Mouse (Mus musculus): Measurements from ENCODE around the gene Cpne2. TPM values are rescaled to one million over a fixed set of nuclear protein-coding genes. Genes with fewer than 3 reads are reported as not detected.
A peak's percentile ranks its signal among the peaks of the same experiment; 100 is the strongest.

Cpne2 gene
- polyA plus RNA-seq, 1 experiment from 2014 or later, result 7.4 TPM

- Histone ChIP-seq H3K27ac (no peak overlapping the region), H3K4me1 (replicated peaks) (no peaks in the 10 kb centered on the region), H3K36me3 (no peaks in the 10 kb centered on the region), H3K4me3 (replicated peaks) (no peak overlapping the region), H3K4me2 (replicated peaks) (no peak overlapping the region), H3K9me3 (no peaks in the 10 kb centered on the region), H3K27me3 (replicated peaks) (0 out of 2 replicates have a peak, but pooled peaks cover 3% of the 10 kb centered on the region), H3K9ac (no peak overlapping the region)
- no peak for ATAC-seq
- WGBS, result 93% methylated on average over 5 of the region's 5 CpGs
Observed at GRCm38 (mm10) chr8:94519021-94519420, 13.8 kb upstream of the Cpne2 start.

DNA sequence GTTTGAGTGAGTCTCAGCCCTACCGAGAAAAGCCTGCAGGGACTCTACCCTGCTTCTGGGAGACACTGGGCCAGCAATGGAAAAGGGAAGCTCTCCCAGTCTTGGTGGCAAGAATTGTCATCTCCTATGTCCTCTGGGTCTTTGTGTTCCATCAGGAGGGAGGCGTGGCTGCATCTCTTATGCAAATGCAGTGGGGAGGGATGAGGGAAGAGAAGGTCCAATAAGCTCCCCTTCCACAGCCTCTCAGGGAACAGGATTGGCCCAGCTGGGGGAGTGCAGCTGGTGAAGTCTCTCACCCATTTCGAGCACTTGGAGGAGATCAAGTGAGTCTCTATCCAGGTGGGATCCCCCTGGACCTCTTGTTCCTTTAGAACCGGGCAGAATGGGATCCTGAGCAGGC, 11.3 kb upstream of the Cpne2 start:
- no peak for ATAC-seq
- Histone ChIP-seq H3K4me3 (replicated peaks) (no peak overlapping the region), H3K4me2 (replicated peaks) (no peak overlapping the region), H3K4me1 (replicated peaks) (no peaks in the 10 kb centered on the region), H3K9ac (no peak overlapping the region), H3K36me3 (no peaks in the 10 kb centered on the region), H3K27ac (no peak overlapping the region), H3K27me3 (replicated peaks) (0 out of 2 replicates have a peak, but pooled peaks cover 3% of the 10 kb centered on the region), H3K9me3 (no peaks in the 10 kb centered on the region)
- 54% methylated on average over 4 of the region's 4 CpGs for WGBS

GRCm38 (mm10) chr8:94522482-94522881, 10.3 kb upstream of the Cpne2 start:
- Histone ChIP-seq H3K4me3 (replicated peaks) (no peak overlapping the region), H3K36me3 (no peaks in the 10 kb centered on the region), H3K9me3 (no peaks in the 10 kb centered on the region), H3K9ac (no peak overlapping the region), H3K27ac (no peak overlapping the region), H3K4me2 (replicated peaks) (no peak overlapping the region), H3K4me1 (replicated peaks) (no peaks in the 10 kb centered on the region), H3K27me3 (replicated peaks) (0 out of 2 replicates have a peak, but pooled peaks cover 3% of the 10 kb centered on the region)
- ATAC-seq, result no peak
- 66% methylated on average over 3 of the region's 3 CpGs for WGBS

DNA sequence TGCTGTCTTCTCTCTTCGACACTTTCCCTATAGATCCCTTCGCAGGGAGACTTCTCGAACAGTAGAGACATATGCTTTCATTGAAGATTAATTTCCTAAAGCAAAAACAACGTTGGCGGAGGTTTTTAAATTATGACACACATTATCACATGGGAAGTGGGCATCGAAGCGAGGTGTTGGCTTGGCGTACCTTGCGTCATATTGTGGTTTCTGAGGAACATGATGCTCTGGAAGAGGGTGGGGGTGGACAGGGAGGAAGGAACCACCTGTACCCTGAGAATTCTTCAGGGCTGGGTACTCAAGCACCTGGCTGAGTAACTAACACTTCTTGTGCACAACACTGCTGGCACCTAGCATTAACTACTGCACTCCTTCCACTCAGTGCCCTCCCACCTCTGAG, 8.2 kb upstream of the Cpne2 start:
- 0 out of 2 replicates have a peak, but pooled peaks cover 3% of the 10 kb centered on the region for H3K27me3 ChIP-seq (replicated peaks)
- H3K4me2 ChIP-seq (replicated peaks), result no peak overlapping the region
- H3K27ac ChIP-seq, result no peak overlapping the region
- no peak overlapping the region for H3K9ac ChIP-seq
- H3K36me3 ChIP-seq, result no peaks in the 10 kb centered on the region
- no peak overlapping the region for H3K4me3 ChIP-seq (replicated peaks)
- 77% methylated on average over 9 of the region's 9 CpGs for WGBS
- H3K4me1 ChIP-seq (replicated peaks), result no peaks in the 10 kb centered on the region
- ATAC-seq, result no peak
- H3K9me3 ChIP-seq, result no peaks in the 10 kb centered on the region

DNA sequence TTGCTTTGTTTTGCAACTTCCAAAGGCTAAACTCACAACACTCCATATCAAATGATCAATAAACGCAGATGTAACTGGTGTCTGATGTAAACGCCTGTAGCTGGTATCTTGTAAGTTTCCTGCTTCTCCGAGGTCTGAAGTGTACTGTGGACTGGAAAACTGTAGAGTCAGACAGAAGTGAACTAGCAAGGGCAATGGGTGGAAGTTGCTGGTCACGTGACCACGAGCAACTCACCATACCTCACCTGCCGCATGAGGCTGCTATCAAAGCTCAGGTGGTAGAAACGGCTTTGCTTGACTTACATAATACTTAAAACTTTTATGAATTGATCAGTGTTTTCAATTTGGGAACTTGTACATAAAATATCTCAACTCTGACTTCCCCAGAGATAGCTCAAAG, 5.6 kb upstream of the Cpne2 start:
- Histone ChIP-seq H3K36me3 (no peaks in the 10 kb centered on the region), H3K4me2 (replicated peaks) (no peak overlapping the region), H3K4me1 (replicated peaks) (0 out of 2 replicates have a peak, but pooled peaks cover 4% of the 10 kb centered on the region), H3K9me3 (no peaks in the 10 kb centered on the region), H3K4me3 (replicated peaks) (no peak overlapping the region), H3K27me3 (replicated peaks) (no peaks in the 10 kb centered on the region), H3K27ac (no peak overlapping the region), H3K9ac (no peak overlapping the region)
- no peak for ATAC-seq
- 79% methylated on average over 7 of the region's 7 CpGs for WGBS

DNA sequence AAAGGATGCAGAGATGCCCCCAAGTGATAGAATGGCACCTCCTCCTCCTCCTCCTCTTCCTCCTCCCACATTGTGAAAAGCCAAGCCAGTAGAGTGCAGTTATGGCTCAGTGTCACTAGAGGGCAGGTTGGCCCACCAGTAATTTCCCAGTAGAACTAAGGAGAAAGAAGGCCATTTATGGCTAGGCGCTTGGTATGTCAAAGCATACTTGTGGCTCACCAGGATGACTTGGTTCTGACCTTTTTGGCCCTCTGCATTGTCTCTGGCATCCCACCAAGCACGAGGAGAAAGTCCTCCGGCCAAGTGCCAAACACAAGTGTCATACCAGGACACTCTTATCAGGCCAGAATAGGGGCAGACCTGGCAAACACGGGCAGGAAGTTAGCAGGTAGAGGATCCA, 4.5 kb upstream of the Cpne2 start:
- no peak overlapping the region for H3K4me3 ChIP-seq (replicated peaks)
- WGBS, result 43% methylated on average over 4 of the region's 4 CpGs
- ATAC-seq, result no peak
- peaks cover 6% of the 10 kb centered on the region; the same call in 1 of the 2 replicates for H3K4me1 ChIP-seq (replicated peaks)
- H3K27ac ChIP-seq, result no peak overlapping the region
- no peak overlapping the region for H3K9ac ChIP-seq
- no peak overlapping the region for H3K4me2 ChIP-seq (replicated peaks)
- H3K27me3 ChIP-seq (replicated peaks), result peaks cover 3% of the 10 kb centered on the region; the same call in 1 of the 2 replicates
- no peaks in the 10 kb centered on the region for H3K36me3 ChIP-seq
- no peaks in the 10 kb centered on the region for H3K9me3 ChIP-seq

GRCm38 (mm10) chr8:94529875-94530274, 2.9 kb upstream of the Cpne2 start:
- no peak overlapping the region for H3K9ac ChIP-seq
- 67% methylated on average over 4 of the region's 4 CpGs for WGBS

DNA sequence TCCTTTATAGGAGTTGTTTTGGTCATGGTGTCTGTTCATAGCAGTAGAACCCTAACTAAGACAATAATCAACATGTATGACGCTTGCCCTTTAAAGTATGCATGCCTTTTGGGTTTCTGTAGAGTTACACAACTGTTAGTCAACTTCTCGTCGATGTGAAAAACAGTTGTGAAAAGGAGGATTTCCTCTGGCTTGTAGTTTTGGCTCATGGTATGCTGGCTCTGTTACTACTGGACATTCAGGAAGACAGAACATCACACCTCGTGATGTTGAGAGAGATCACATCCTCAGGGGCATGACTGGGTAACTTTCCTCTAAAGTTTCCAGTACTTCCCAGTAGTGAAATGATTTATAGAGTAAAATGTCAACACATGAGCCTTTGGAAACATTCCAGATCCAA, 2.1 kb upstream of the Cpne2 start:
- H3K27me3 ChIP-seq (replicated peaks), result peaks cover 12% of the 10 kb centered on the region; the same call in 1 of the 2 replicates
- no peak for ATAC-seq
- no peak overlapping the region for H3K4me2 ChIP-seq (replicated peaks)
- 92% methylated on average over 4 of the region's 4 CpGs for WGBS
- H3K36me3 ChIP-seq, result no peaks in the 10 kb centered on the region
- H3K27ac ChIP-seq, result no peak overlapping the region
- H3K4me1 ChIP-seq (replicated peaks), result peaks cover 13% of the 10 kb centered on the region; the same call in 1 of the 2 replicates
- H3K9ac ChIP-seq, result no peak overlapping the region
- no peaks in the 10 kb centered on the region for H3K9me3 ChIP-seq
- no peak overlapping the region for H3K4me3 ChIP-seq (replicated peaks)

More at GRCm38 (mm10) chr8:94529875-94530274, 2.9 kb upstream of the Cpne2 start:
- no peaks in the 10 kb centered on the region for H3K36me3 ChIP-seq
- H3K4me1 ChIP-seq (replicated peaks), result peaks cover 13% of the 10 kb centered on the region; the same call in 1 of the 2 replicates
- ATAC-seq, result no peak
- no peak overlapping the region for H3K4me2 ChIP-seq (replicated peaks)
- H3K9me3 ChIP-seq, result no peaks in the 10 kb centered on the region
- H3K27me3 ChIP-seq (replicated peaks), result peaks cover 12% of the 10 kb centered on the region; the same call in 1 of the 2 replicates
- no peak overlapping the region for H3K4me3 ChIP-seq (replicated peaks)
- no peak overlapping the region for H3K27ac ChIP-seq

DNA sequence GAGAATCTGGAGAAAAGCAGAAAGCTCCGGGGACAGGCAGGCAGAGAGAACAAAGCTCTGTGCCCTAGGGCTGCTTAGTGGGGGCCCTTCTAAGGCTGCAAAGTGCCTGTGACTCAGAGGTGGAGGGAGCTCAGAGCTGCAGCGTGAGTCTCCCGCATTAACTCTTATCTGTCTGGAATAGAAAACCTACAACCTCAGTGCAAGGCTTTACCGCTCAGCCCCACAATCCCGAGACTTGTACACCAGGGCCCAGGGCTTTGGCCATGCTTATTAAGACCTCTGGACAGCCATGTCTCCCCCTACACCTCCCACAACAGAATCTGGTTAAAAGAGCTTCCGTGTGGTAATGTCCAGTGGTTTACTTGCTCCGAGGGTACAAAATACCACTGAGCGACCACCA, 790 bp upstream of the Cpne2 start:
- H3K4me3 ChIP-seq (replicated peaks), result peak overlapping the region; percentile 77
- H3K4me2 ChIP-seq (replicated peaks), result peak overlapping the region; percentile 94
- no peak overlapping the region for H3K9ac ChIP-seq
- H3K27me3 ChIP-seq (replicated peaks), result peaks cover 15% of the 10 kb centered on the region
- peaks cover 13% of the 10 kb centered on the region; the same call in 1 of the 2 replicates for H3K4me1 ChIP-seq (replicated peaks)
- H3K27ac ChIP-seq, result no peak overlapping the region
- 4% methylated on average over 8 of the region's 8 CpGs for WGBS
- ATAC-seq, result peak; percentile 15; the same call in 1 of the 2 replicates
- no peaks in the 10 kb centered on the region for H3K9me3 ChIP-seq
- no peaks in the 10 kb centered on the region for H3K36me3 ChIP-seq

DNA sequence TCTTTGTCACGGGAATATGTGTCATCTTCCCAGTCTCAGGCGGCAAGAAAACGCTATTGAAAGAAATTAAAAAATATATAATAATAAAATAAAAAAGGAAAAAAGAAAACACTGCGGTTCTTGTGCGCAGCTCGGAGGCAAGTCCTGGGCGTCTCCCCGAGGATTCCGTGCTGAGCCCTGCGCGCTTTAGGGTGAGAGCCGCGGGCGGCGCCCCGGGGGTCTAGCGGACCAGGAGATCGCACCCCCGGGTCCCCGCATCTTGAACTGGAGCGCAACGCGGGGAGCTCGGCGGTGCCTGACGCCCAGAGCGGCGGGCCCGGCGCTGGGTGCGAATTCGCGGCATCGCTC, 291 bp upstream of the Cpne2 start:
- Histone ChIP-seq H3K4me3 (replicated peaks) (peak overlapping the region; percentile 77), H3K9ac (peak overlapping the region; percentile 74), H3K4me1 (replicated peaks) (peaks cover 13% of the 10 kb centered on the region; the same call in 1 of the 2 replicates), H3K9me3 (no peaks in the 10 kb centered on the region), H3K27ac (no peak overlapping the region), H3K4me2 (replicated peaks) (peak overlapping the region; percentile 94), H3K36me3 (no peaks in the 10 kb centered on the region), H3K27me3 (replicated peaks) (peaks cover 15% of the 10 kb centered on the region)
- WGBS, result under 1% methylated on average over 34 of the region's 34 CpGs
- peak; percentile 42 for ATAC-seq

DNA sequence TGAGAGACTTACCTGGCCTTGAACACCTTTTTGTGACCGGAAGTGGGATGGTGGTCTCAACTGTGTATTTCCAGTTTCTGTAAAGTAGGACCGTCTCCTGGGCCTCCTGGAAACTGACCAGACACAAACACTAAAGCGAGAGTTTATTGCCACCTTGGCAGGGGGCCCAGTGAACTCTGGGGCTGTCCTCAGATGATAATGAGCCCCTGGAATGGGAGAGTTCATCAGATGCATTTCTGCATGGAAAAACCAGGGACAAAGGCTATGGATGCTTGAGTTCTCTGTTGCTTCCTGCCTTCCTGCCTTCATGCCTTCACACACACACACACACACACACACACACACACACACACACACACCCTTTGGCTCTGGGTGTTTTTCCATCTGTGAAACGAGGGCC, 1.8 kb downstream of the Cpne2 start:
- peaks cover 13% of the 10 kb centered on the region; the same call in 1 of the 2 replicates for H3K4me1 ChIP-seq (replicated peaks)
- H3K4me3 ChIP-seq (replicated peaks), result no peak overlapping the region
- peaks cover 15% of the 10 kb centered on the region for H3K27me3 ChIP-seq (replicated peaks)
- H3K36me3 ChIP-seq, result no peaks in the 10 kb centered on the region
- no peak overlapping the region for H3K4me2 ChIP-seq (replicated peaks)
- H3K9ac ChIP-seq, result no peak overlapping the region
- WGBS, result 39% methylated on average over 4 of the region's 4 CpGs
- H3K9me3 ChIP-seq, result no peaks in the 10 kb centered on the region
- no peak for ATAC-seq
- H3K27ac ChIP-seq, result no peak overlapping the region

DNA sequence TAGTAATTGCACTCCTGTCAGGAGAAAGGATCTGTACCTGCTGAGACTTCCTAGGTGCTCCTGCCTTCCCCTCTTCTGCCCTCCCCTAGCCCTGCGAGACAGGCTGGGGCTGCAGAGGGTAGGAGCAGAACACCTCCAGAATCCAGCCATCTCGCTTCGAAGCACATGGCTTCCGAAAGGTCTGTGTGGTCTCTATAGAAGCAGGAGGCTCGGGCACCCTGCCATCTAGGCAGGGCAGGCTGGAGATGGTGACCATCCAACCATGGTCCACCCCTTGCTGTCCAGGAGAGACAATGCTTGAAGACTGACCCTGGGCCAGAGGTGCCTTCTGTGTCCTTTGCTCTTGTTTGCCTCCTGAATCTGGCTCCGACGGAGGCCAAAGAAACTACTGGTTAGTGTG, 2.8 kb downstream of the Cpne2 start:
- ATAC-seq, result no peak
- Histone ChIP-seq H3K4me1 (replicated peaks) (peaks cover 13% of the 10 kb centered on the region; the same call in 1 of the 2 replicates), H3K36me3 (no peaks in the 10 kb centered on the region), H3K4me2 (replicated peaks) (no peak overlapping the region), H3K9ac (no peak overlapping the region), H3K9me3 (no peaks in the 10 kb centered on the region), H3K27ac (no peak overlapping the region), H3K27me3 (replicated peaks) (peaks cover 15% of the 10 kb centered on the region), H3K4me3 (replicated peaks) (no peak overlapping the region)
- 80% methylated on average over 7 of the region's 7 CpGs for WGBS

DNA sequence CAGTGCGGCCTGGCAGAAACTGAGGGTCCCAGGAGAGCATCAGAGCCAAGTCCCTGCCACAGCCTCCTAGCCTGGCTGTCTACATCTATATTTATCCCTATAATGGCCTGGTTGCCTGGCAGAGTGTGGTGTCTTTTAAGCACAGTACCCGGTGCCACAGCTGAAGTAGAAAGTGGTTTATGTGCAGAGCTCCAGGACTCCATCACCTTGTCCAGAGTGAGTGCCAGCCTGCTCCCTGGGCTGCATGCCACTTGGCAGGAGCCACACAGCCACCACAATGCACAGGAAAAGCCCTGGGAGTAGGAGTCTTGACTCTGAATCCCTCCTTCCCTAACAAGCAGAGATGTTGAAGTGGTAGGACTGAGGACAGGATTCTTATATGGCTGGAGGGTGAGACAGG, 4.7 kb downstream of the Cpne2 start:
- Histone ChIP-seq H3K4me1 (replicated peaks) (peaks cover 9% of the 10 kb centered on the region; the same call in 1 of the 2 replicates), H3K9ac (no peak overlapping the region), H3K27me3 (replicated peaks) (peaks cover 15% of the 10 kb centered on the region), H3K4me2 (replicated peaks) (no peak overlapping the region), H3K9me3 (no peaks in the 10 kb centered on the region), H3K36me3 (no peaks in the 10 kb centered on the region), H3K4me3 (replicated peaks) (no peak overlapping the region), H3K27ac (no peak overlapping the region)
- ATAC-seq, result no peak
- 73% methylated on average over 2 of the region's 2 CpGs for WGBS
